Mouse (Mus musculus): Measurements from ENCODE around the gene Naa38.

Naa38 gene

DNA sequence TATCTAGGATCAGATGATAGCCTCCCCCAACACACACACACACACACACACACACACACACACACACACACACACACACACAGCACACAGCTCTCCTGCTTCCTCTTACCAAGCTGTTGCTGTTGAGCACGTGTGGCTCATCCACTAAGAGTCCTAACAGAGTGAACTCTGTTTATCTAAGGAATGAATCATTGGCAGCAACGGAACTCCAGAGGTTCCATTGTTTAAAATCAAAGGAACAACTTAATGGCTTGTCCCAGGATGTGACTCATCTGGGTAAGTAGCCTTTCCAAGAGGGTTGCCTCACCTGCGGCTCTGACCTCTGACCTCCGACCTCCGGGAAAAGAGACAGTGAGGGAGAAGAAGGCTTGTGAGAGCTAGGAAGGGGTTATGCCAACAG lies 48.0 kb downstream of the Naa38 start:
- peak; percentile 65 for DNase-seq

All from kidney, postnatal 10 days (tissue).